Comparison of ENCODE assay signal across 24 mouse cellular contexts in genomic region chr9:98791709-98792108, GRCm38 (mm10). TPM values are rescaled to one million over a fixed set of nuclear protein-coding genes. Genes with fewer than 3 reads are reported as not detected.
"Had no signal": no experiment of that assay in that cellular context is flagged by ENCODE, and none has a peak within 500 bp of the region (broad histone marks: within the 10 kb centered on the region; RNA-seq: fewer than 3 reads in every experiment).

No protein-coding gene starts in this region.

- H3K27me3 ChIP-seq: liver, embryonic 12.5 days; neural tube, embryonic 13.5 days; neural tube, embryonic 15.5 days had no signal

- H3K36me3 ChIP-seq: liver, embryonic 12.5 days; neural tube, embryonic 13.5 days; neural tube, embryonic 15.5 days had no signal

- H3K9me3 ChIP-seq: liver, embryonic 12.5 days; neural tube, embryonic 15.5 days had no signal

- H3K4me2 ChIP-seq: liver, embryonic 12.5 days; lung, embryonic 14.5 days; neural tube, embryonic 13.5 days; neural tube, embryonic 15.5 days had no signal

- ATAC-seq: liver, embryonic 12.5 days had no signal

- H3K4me3 ChIP-seq: liver, embryonic 12.5 days; myocyte; neural tube, embryonic 13.5 days; neural tube, embryonic 15.5 days had no signal

- DNase-seq: lung, adult 18-20 months; lung, embryonic 14.5 days; lung, postnatal 10 days; lung, postnatal 4 days; retina, postnatal 1 day; right cerebral cortex, adult 18-20 months; right cerebral cortex, postnatal 25 days; right cerebral cortex, postnatal 4 days; spleen, adult 18-20 months; thymus, adult 18-20 months; thymus, postnatal 14 days; thymus, postnatal 36 days had no signal

- H3K4me1 ChIP-seq: liver, embryonic 12.5 days; neural tube, embryonic 13.5 days; neural tube, embryonic 15.5 days had no signal

- H3K27ac ChIP-seq: liver, embryonic 12.5 days; liver, embryonic 14.5 days; neural tube, embryonic 13.5 days; neural tube, embryonic 15.5 days had no signal

- H3K9ac ChIP-seq: liver, embryonic 12.5 days; liver, embryonic 14.5 days; lung, embryonic 14.5 days; neural tube, embryonic 13.5 days; neural tube, embryonic 15.5 days had no signal

RNA-seq across cellular contexts. Expression of gene Prr23a1, which starts 50.6 kb away (rescaled TPM):
- polyA plus RNA-seq: liver, embryonic 12.5 days; liver, embryonic 14.5 days; liver, embryonic 16.5 days; lung, embryonic 14.5 days; lung, embryonic 16.5 days; myocyte; neural tube, embryonic 11.5 days; neural tube, embryonic 13.5 days; small intestine, adult 2 months; stomach, embryonic 14.5 days; stomach, embryonic 16.5 days; thymus, postnatal 0 days had no signal
